Comparison of ENCODE assay signal across 8 mouse cellular contexts in genomic region chrX:160116658-160117057, GRCm38 (mm10). TPM values are rescaled to one million over a fixed set of nuclear protein-coding genes. Genes with fewer than 3 reads are reported as not detected.
A peak's percentile ranks its signal among the peaks of the same experiment; 100 is the strongest.
DNase-seq lines count a peak whose midpoint lies in the region; ATAC-seq and TF ChIP-seq lines count a peak whose summit lies in the region.

No protein-coding gene starts in this region.

- no peak for ATAC-seq in heart, embryonic 12.5 days (ENCODE audit: insufficient number of reproducible peaks, low FRiP score)
- peak; percentile 61; the same call in 1 of the 2 replicates for ATAC-seq in forebrain, embryonic 14.5 days
- peak; percentile 40; the same call in 1 of the 2 replicates for ATAC-seq in intestine, embryonic 16.5 days
- peak; percentile 67 for ATAC-seq in midbrain, embryonic 11.5 days (ENCODE audit: low FRiP score)

- H3K9ac ChIP-seq in heart, embryonic 12.5 days, result no peak overlapping the region
- no peak overlapping the region for H3K9ac ChIP-seq in forebrain, embryonic 14.5 days (ENCODE audit: low read length)
- no peak overlapping the region for H3K9ac ChIP-seq in intestine, embryonic 16.5 days (ENCODE audit: low read depth, low read length)
- H3K9ac ChIP-seq in midbrain, embryonic 11.5 days (ENCODE audit: low read length), result no peak overlapping the region

- H3K9me3 ChIP-seq in heart, embryonic 12.5 days (replicated peaks), result no peaks in the 10 kb centered on the region
- no peaks in the 10 kb centered on the region for H3K9me3 ChIP-seq in forebrain, embryonic 14.5 days (replicated peaks; ENCODE audit: control insufficient read depth, low read length)
- H3K9me3 ChIP-seq in intestine, embryonic 16.5 days (ENCODE audit: control insufficient read depth, low read length), result no peaks in the 10 kb centered on the region
- no peaks in the 10 kb centered on the region for H3K9me3 ChIP-seq in midbrain, embryonic 11.5 days (ENCODE audit: control insufficient read depth, low read length)

- no peak overlapping the region for H3K4me2 ChIP-seq in heart, embryonic 12.5 days
- no peak overlapping the region for H3K4me2 ChIP-seq in forebrain, embryonic 14.5 days (ENCODE audit: low read length)
- H3K4me2 ChIP-seq in intestine, embryonic 16.5 days (ENCODE audit: low read depth, low read length), result no peak overlapping the region
- no peak overlapping the region for H3K4me2 ChIP-seq in midbrain, embryonic 11.5 days

- H3K36me3 ChIP-seq in heart, embryonic 12.5 days, result peaks cover 19% of the 10 kb centered on the region
- peaks cover 16% of the 10 kb centered on the region for H3K36me3 ChIP-seq in forebrain, embryonic 14.5 days (ENCODE audit: control insufficient read depth, insufficient read depth, low read length)
- H3K36me3 ChIP-seq in intestine, embryonic 16.5 days (ENCODE audit: control insufficient read depth, insufficient read depth, low read length), result no peaks in the 10 kb centered on the region
- no peaks in the 10 kb centered on the region for H3K36me3 ChIP-seq in midbrain, embryonic 11.5 days (ENCODE audit: control insufficient read depth, insufficient read depth, low read length)
- H3K36me3 ChIP-seq in small intestine, adult 2 months (ENCODE audit: control insufficient read depth, insufficient read depth, low read length), result peaks cover 11% of the 10 kb centered on the region

- TF ChIP-seq CTCF in bone marrow macrophage, adult 2 months (IDR thresholded peaks at IDR 0.05; ENCODE audit: low read depth, low read length), result no peak
- peak; percentile 46; the same call in 1 of the 2 replicates for TF ChIP-seq CTCF in small intestine, adult 2 months (IDR thresholded peaks at IDR 0.05; ENCODE audit: extremely low read depth, insufficient read length, insufficient replicate concordance, low read depth, low read length)

- H3K4me3 ChIP-seq in heart, embryonic 12.5 days, result no peak overlapping the region
- H3K4me3 ChIP-seq in bone marrow macrophage, adult 2 months (ENCODE audit: insufficient read depth, low read length), result no peak overlapping the region
- no peak overlapping the region for H3K4me3 ChIP-seq in forebrain, embryonic 14.5 days (ENCODE audit: low read depth, low read length)
- H3K4me3 ChIP-seq in intestine, embryonic 16.5 days (ENCODE audit: low read length), result no peak overlapping the region
- no peak overlapping the region for H3K4me3 ChIP-seq in midbrain, embryonic 11.5 days (ENCODE audit: low read depth, low read length)
- no peak overlapping the region for H3K4me3 ChIP-seq in small intestine, adult 2 months (ENCODE audit: low read depth, low read length)

- intact Hi-C loops in left cerebral cortex, postnatal 36 days (cut with DNase I), result loop anchor here (5.0 kb wide), 1 partner anchor 144 kb away; no protein-coding TSS in a partner anchor

- no peak overlapping the region for H3K27ac ChIP-seq in heart, embryonic 12.5 days (ENCODE audit: poor library complexity, severe bottlenecking)
- H3K27ac ChIP-seq in bone marrow macrophage, adult 2 months (ENCODE audit: insufficient read depth, low read depth, low read length), result peak overlapping the region; percentile 61
- no peak overlapping the region for H3K27ac ChIP-seq in forebrain, embryonic 14.5 days (ENCODE audit: low read depth, low read length)
- no peak overlapping the region for H3K27ac ChIP-seq in intestine, embryonic 16.5 days (ENCODE audit: low read length)
- no peak overlapping the region for H3K27ac ChIP-seq in midbrain, embryonic 11.5 days (ENCODE audit: low read depth, low read length)
- H3K27ac ChIP-seq in small intestine, adult 2 months (ENCODE audit: insufficient read depth, low read depth, low read length), result no peak overlapping the region

- WGBS in heart, embryonic 12.5 days, result 60% methylated on average over 3 of the region's 3 CpGs
- 82% methylated on average over 3 of the region's 3 CpGs for WGBS in forebrain, embryonic 14.5 days
- 76% methylated on average over 3 of the region's 3 CpGs for WGBS in intestine, embryonic 16.5 days
- 80% methylated on average over 3 of the region's 3 CpGs for WGBS in midbrain, embryonic 11.5 days
- 57% methylated on average over 3 of the region's 3 CpGs for WGBS in small intestine, adult 2 months

- peak; percentile 87 for DNase-seq in heart, adult 11 months
- peak; percentile 74 for DNase-seq in forebrain, embryonic 14.5 days (ENCODE audit: low spot score)
- peak; percentile 21 to 31 for DNase-seq in left cerebral cortex, postnatal 36 days (ENCODE audit: low spot score in 2 of 2)
- DNase-seq in midbrain, embryonic 11.5 days (ENCODE audit: low spot score, missing footprints), result peak; percentile 89

- 0 out of 2 replicates have a peak, but pooled peaks cover 6% of the 10 kb centered on the region for H3K4me1 ChIP-seq in heart, embryonic 12.5 days (replicated peaks)
- peaks cover 20% of the 10 kb centered on the region for H3K4me1 ChIP-seq in bone marrow macrophage, adult 2 months (ENCODE audit: control insufficient read depth, insufficient read depth, low read length)
- H3K4me1 ChIP-seq in forebrain, embryonic 14.5 days (ENCODE audit: control insufficient read depth, insufficient read depth, low read length), result no peaks in the 10 kb centered on the region
- no peaks in the 10 kb centered on the region for H3K4me1 ChIP-seq in intestine, embryonic 16.5 days (ENCODE audit: control insufficient read depth, insufficient read depth, low read length)
- no peaks in the 10 kb centered on the region for H3K4me1 ChIP-seq in midbrain, embryonic 11.5 days (ENCODE audit: control insufficient read depth, insufficient read depth, low read length)
- no peaks in the 10 kb centered on the region for H3K4me1 ChIP-seq in small intestine, adult 2 months (ENCODE audit: control insufficient read depth, insufficient read depth, insufficient read length, low read length)

- H3K27me3 ChIP-seq in heart, embryonic 12.5 days (replicated peaks), result no peaks in the 10 kb centered on the region
- no peaks in the 10 kb centered on the region for H3K27me3 ChIP-seq in forebrain, embryonic 14.5 days (replicated peaks; ENCODE audit: control insufficient read depth, insufficient read depth, low read length)
- H3K27me3 ChIP-seq in intestine, embryonic 16.5 days (replicated peaks; ENCODE audit: control insufficient read depth, insufficient read depth, low read length), result 0 out of 2 replicates have a peak, but pooled peaks cover 3% of the 10 kb centered on the region
- H3K27me3 ChIP-seq in midbrain, embryonic 11.5 days (ENCODE audit: control insufficient read depth, insufficient read depth, low read length), result no peaks in the 10 kb centered on the region; the same call in 1 of the 2 replicates
- H3K27me3 ChIP-seq in small intestine, adult 2 months (ENCODE audit: control insufficient read depth, insufficient read depth, low read length), result no peaks in the 10 kb centered on the region

- no peak for TF ChIP-seq POLR2A in bone marrow macrophage, adult 2 months (IDR thresholded peaks at IDR 0.05; ENCODE audit: borderline replicate concordance, low read depth, low read length)
- TF ChIP-seq POLR2A in small intestine, adult 2 months (IDR thresholded peaks at IDR 0.05; ENCODE audit: low read depth, low read length), result no peak

RNA-seq across cellular contexts. Expression of gene Pdha1, which starts 21.6 kb away (rescaled TPM):
- 226 and 237 TPM in 2 replicates for polyA plus RNA-seq in heart, embryonic 12.5 days (2016; fragmentation: Nextera tagmentation; extraction: Ambion mirVana)
- polyA plus RNA-seq in bone marrow macrophage, adult 2 months (2012; ENCODE audit: insufficient read depth, insufficient read length, missing spikeins), result 48.2 and 52.0 TPM in 2 replicates
- polyA plus RNA-seq in forebrain, embryonic 14.5 days (2014; fragmentation: Nextera tagmentation; extraction: Ambion mirVana), result 107 and 125 TPM in 2 replicates
- polyA plus RNA-seq in intestine, embryonic 16.5 days (2015; fragmentation: Nextera tagmentation; extraction: Ambion mirVana), result 172 and 178 TPM in 2 replicates
- total RNA-seq in left cerebral cortex, postnatal 36 days (2021), result 100 to 1,000 TPM; 218 to 229 TPM
- polyA plus RNA-seq in midbrain, embryonic 11.5 days (2014; fragmentation: Nextera tagmentation; extraction: Ambion mirVana), result 146 and 150 TPM in 2 replicates
- 15.9 and 22.0 TPM in 2 replicates for polyA plus RNA-seq in small intestine, adult 2 months (2012; rRNA removed)

Comparison
In these comparisons a context has a peak if more than half of its experiments do, and no peak if none do; other contexts are left out.
1. DNase-seq: peak in every context shown above with its lines; median percentile 89 in midbrain, embryonic 11.5 days; 87 in heart, adult 11 months; 74 in forebrain, embryonic 14.5 days; 26 in left cerebral cortex, postnatal 36 days.